Mouse (Mus musculus): ENCODE measurements around the gene Hes6.

- TF ChIP-seq CTCF (IDR thresholded peaks at IDR 0.05; ENCODE audit: low read depth, low read length), result no peak
- no peak for TF ChIP-seq TAL1 (conservative IDR thresholded peaks at IDR 0.05; ENCODE audit: low read depth, low read length)
- TF ChIP-seq GATA2 (IDR thresholded peaks at IDR 0.05; ENCODE audit: borderline replicate concordance, low read depth, low read length), result no peak
Measured at GRCm38 (mm10) chr1:91430761-91431160, 16.9 kb upstream of the Hes6 start.

Data from G1E (cell line).